Mouse (Mus musculus): ENCODE data around the gene Tshz2. TPM values are rescaled to one million over a fixed set of nuclear protein-coding genes. Genes with fewer than 3 reads are reported as not detected.
A peak's percentile ranks its signal among the peaks of the same experiment; 100 is the strongest.

Gene Tshz2
- polyA plus RNA-seq, 1 experiment from 2014 or later: 5.4 TPM

GRCm38 (mm10) chr2:169782874-169783680, 150.3 kb downstream of the Tshz2 start:
- Histone ChIP-seq H3K4me1 (replicated peaks; ENCODE audit: control insufficient read depth, insufficient read depth, low read length) (peaks cover 16% of the 10 kb centered on the region), H3K27ac (ENCODE audit: low read depth, low read length) (no peak overlapping the region)

DNA sequence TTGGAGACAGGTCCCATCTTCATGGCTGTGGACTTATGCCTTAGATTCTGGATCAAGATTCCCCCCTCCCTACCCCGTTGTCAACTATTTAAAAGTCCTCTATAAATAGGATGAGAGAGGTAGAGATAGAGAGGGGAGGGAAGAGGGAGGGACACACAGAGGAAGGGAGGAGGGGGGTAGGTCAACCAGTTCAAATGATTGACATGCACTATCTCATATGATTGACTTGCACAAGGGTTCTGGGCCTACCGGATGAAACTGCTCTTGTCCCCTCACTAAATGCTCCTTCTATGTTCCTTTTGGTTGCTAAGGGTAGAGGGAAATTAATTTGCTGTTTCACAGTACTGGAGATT, 150.8 kb downstream of the Tshz2 start:
- Histone ChIP-seq H3K4me2 (peak overlapping the region; percentile 4), H3K4me3 (ENCODE audit: low read depth, low read length) (no peak overlapping the region)
- peak; percentile 65 for ATAC-seq (replicated peaks; ENCODE audit: low FRiP score)

More at GRCm38 (mm10) chr2:169782874-169783680, 150.3 kb downstream of the Tshz2 start:
- no peaks in the 10 kb centered on the region for H3K36me3 ChIP-seq (ENCODE audit: control insufficient read depth, insufficient read depth, low read length)
- H3K9ac ChIP-seq (ENCODE audit: low read depth, low read length): no peak overlapping the region
- H3K4me2 ChIP-seq: peak overlapping the region; percentile 4
- ATAC-seq (replicated peaks; ENCODE audit: low FRiP score): peak; percentile 87
- no peaks in the 10 kb centered on the region for H3K9me3 ChIP-seq (ENCODE audit: control insufficient read depth, low read length)
- WGBS: 32% methylated on average over 26 of the region's 26 CpGs
- no peak overlapping the region for H3K4me3 ChIP-seq (ENCODE audit: low read depth, low read length)
- no peaks in the 10 kb centered on the region for H3K27me3 ChIP-seq (replicated peaks; ENCODE audit: control insufficient read depth, insufficient read depth, low read length)
- DNase-seq (ENCODE audit: low spot score): peak; percentile 47

DNA sequence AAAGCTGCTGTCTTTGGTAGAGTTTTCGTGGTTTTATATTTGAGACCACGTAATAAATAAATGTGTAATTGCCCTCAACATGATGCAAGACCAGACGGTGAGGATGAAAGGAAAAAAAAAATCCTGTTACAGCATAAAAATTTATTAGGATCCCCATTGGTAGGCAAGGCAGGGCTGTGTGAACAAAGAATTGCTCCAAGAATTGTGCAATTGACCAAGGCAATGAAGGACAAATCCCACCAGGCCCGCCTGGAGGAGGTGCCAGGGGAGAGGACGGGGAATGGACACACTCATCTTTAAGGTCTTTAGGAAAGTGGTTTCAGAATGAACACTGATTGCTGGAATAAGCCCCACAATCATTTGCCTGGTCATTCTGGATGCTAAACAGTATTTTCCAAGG, 154.6 kb downstream of the Tshz2 start:
- ATAC-seq (replicated peaks; ENCODE audit: low FRiP score) (no peak), DNase-seq (ENCODE audit: low spot score) (no peak)
- Histone ChIP-seq H3K27me3 (replicated peaks; ENCODE audit: control insufficient read depth, insufficient read depth, low read length) (no peaks in the 10 kb centered on the region), H3K4me1 (replicated peaks; ENCODE audit: control insufficient read depth, insufficient read depth, low read length) (peaks cover 16% of the 10 kb centered on the region), H3K36me3 (ENCODE audit: control insufficient read depth, insufficient read depth, low read length) (no peaks in the 10 kb centered on the region), H3K4me3 (ENCODE audit: low read depth, low read length) (no peak overlapping the region), H3K4me2 (no peak overlapping the region), H3K9me3 (ENCODE audit: control insufficient read depth, low read length) (no peaks in the 10 kb centered on the region), H3K27ac (ENCODE audit: low read depth, low read length) (no peak overlapping the region), H3K9ac (ENCODE audit: low read depth, low read length) (no peak overlapping the region)
- WGBS: 59% methylated on average over 5 of the region's 5 CpGs

More for the DNA sequence above, 150.8 kb downstream of the Tshz2 start:
- H3K4me1 ChIP-seq (replicated peaks; ENCODE audit: control insufficient read depth, insufficient read depth, low read length): peaks cover 16% of the 10 kb centered on the region
- H3K27me3 ChIP-seq (replicated peaks; ENCODE audit: control insufficient read depth, insufficient read depth, low read length): no peaks in the 10 kb centered on the region
- H3K9ac ChIP-seq (ENCODE audit: low read depth, low read length): no peak overlapping the region
- H3K9me3 ChIP-seq (ENCODE audit: control insufficient read depth, low read length): no peaks in the 10 kb centered on the region
- 26% methylated on average over 2 of the region's 2 CpGs for WGBS
- no peak for DNase-seq (ENCODE audit: low spot score)
- no peak overlapping the region; the same call in 1 of the 2 replicates for H3K27ac ChIP-seq (ENCODE audit: low read depth, low read length)
- H3K36me3 ChIP-seq (ENCODE audit: control insufficient read depth, insufficient read depth, low read length): no peaks in the 10 kb centered on the region

- no peak for DNase-seq (ENCODE audit: low spot score)
- H3K4me3 ChIP-seq (ENCODE audit: low read depth, low read length): no peak overlapping the region
These were observed 155.1 kb downstream of the Tshz2 start for GRCm38 (mm10) chr2:169787906-169788305.

GRCm38 (mm10) chr2:169790439-169791131, 157.8 kb downstream of the Tshz2 start:
- no peaks in the 10 kb centered on the region for H3K27me3 ChIP-seq (replicated peaks; ENCODE audit: control insufficient read depth, insufficient read depth, low read length)
- H3K4me2 ChIP-seq: peak overlapping the region; percentile 49
- 5% methylated on average over 12 of the region's 12 CpGs for WGBS
- H3K9ac ChIP-seq (ENCODE audit: low read depth, low read length): no peak overlapping the region
- no peaks in the 10 kb centered on the region for H3K9me3 ChIP-seq (ENCODE audit: control insufficient read depth, low read length)
- no peak; the same call in 1 of the 2 replicates for ATAC-seq (replicated peaks; ENCODE audit: low FRiP score)
- no peak overlapping the region for H3K4me3 ChIP-seq (ENCODE audit: low read depth, low read length)
- H3K36me3 ChIP-seq (ENCODE audit: control insufficient read depth, insufficient read depth, low read length): no peaks in the 10 kb centered on the region
- peaks cover 5% of the 10 kb centered on the region; the same call in 1 of the 2 replicates for H3K4me1 ChIP-seq (replicated peaks; ENCODE audit: control insufficient read depth, insufficient read depth, low read length)
- DNase-seq (ENCODE audit: low spot score): peak; percentile 62
- peak overlapping the region; percentile 21; the same call in 1 of the 2 replicates for H3K27ac ChIP-seq (ENCODE audit: low read depth, low read length)

More at GRCm38 (mm10) chr2:169787906-169788305, 155.1 kb downstream of the Tshz2 start:
- WGBS: 62% methylated on average over 11 of the region's 11 CpGs
- H3K27me3 ChIP-seq (replicated peaks; ENCODE audit: control insufficient read depth, insufficient read depth, low read length): no peaks in the 10 kb centered on the region
- no peak overlapping the region for H3K4me2 ChIP-seq
- no peaks in the 10 kb centered on the region for H3K9me3 ChIP-seq (ENCODE audit: control insufficient read depth, low read length)
- H3K9ac ChIP-seq (ENCODE audit: low read depth, low read length): no peak overlapping the region
- H3K27ac ChIP-seq (ENCODE audit: low read depth, low read length): no peak overlapping the region
- no peaks in the 10 kb centered on the region for H3K36me3 ChIP-seq (ENCODE audit: control insufficient read depth, insufficient read depth, low read length)
- no peak for ATAC-seq (replicated peaks; ENCODE audit: low FRiP score)
- peaks cover 15% of the 10 kb centered on the region for H3K4me1 ChIP-seq (replicated peaks; ENCODE audit: control insufficient read depth, insufficient read depth, low read length)

DNA sequence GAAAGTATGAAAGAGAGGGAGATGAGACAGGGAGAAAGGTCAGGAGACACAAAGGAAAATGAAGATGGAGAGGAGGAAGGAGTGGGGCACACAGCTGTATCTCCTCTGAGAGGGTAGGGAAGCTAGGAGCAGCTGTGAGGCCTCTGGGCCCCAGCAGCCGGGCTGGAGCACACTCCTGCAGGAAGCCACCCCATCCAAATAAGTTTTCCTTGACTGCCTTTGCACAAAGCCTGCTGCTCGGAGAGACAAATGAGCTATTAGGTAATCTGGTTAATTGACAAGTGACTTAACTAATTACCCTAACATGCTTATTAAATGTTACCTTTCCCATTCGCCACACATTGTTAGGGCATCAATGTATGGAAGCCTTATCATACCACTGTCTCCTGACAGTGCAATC, 159.9 kb downstream of the Tshz2 start:
- no peak overlapping the region for H3K9ac ChIP-seq (ENCODE audit: low read depth, low read length)
- H3K4me1 ChIP-seq (replicated peaks; ENCODE audit: control insufficient read depth, insufficient read depth, low read length): peaks cover 5% of the 10 kb centered on the region; the same call in 1 of the 2 replicates
- WGBS: 40% methylated on average over 3 of the region's 3 CpGs
- ATAC-seq (replicated peaks; ENCODE audit: low FRiP score) (no peak), DNase-seq (ENCODE audit: low spot score) (no peak)
- H3K4me2 ChIP-seq: no peak overlapping the region
- H3K9me3 ChIP-seq (ENCODE audit: control insufficient read depth, low read length): no peaks in the 10 kb centered on the region
- H3K36me3 ChIP-seq (ENCODE audit: control insufficient read depth, insufficient read depth, low read length): no peaks in the 10 kb centered on the region
- H3K27me3 ChIP-seq (replicated peaks; ENCODE audit: control insufficient read depth, insufficient read depth, low read length): no peaks in the 10 kb centered on the region
- no peak overlapping the region; the same call in 1 of the 2 replicates for H3K27ac ChIP-seq (ENCODE audit: low read depth, low read length)
- H3K4me3 ChIP-seq (ENCODE audit: low read depth, low read length): no peak overlapping the region

- 79% methylated on average over 6 of the region's 6 CpGs for WGBS
- H3K9me3 ChIP-seq (ENCODE audit: control insufficient read depth, low read length): no peaks in the 10 kb centered on the region
These were observed 169.4 kb downstream of the Tshz2 start for GRCm38 (mm10) chr2:169802241-169802640.

GRCm38 (mm10) chr2:169804380-169804779, 171.6 kb downstream of the Tshz2 start:
- 58% methylated on average over 5 of the region's 5 CpGs for WGBS
- ATAC-seq (replicated peaks; ENCODE audit: low FRiP score) (no peak), DNase-seq (ENCODE audit: low spot score) (no peak)

More at GRCm38 (mm10) chr2:169802241-169802640, 169.4 kb downstream of the Tshz2 start:
- no peak overlapping the region for H3K9ac ChIP-seq (ENCODE audit: low read depth, low read length)
- DNase-seq (ENCODE audit: low spot score) (no peak), ATAC-seq (replicated peaks; ENCODE audit: low FRiP score) (no peak)
- H3K27ac ChIP-seq (ENCODE audit: low read depth, low read length): no peak overlapping the region
- no peaks in the 10 kb centered on the region for H3K4me1 ChIP-seq (replicated peaks; ENCODE audit: control insufficient read depth, insufficient read depth, low read length)
- no peaks in the 10 kb centered on the region for H3K36me3 ChIP-seq (ENCODE audit: control insufficient read depth, insufficient read depth, low read length)
- no peak overlapping the region for H3K4me3 ChIP-seq (ENCODE audit: low read depth, low read length)
- no peaks in the 10 kb centered on the region for H3K27me3 ChIP-seq (replicated peaks; ENCODE audit: control insufficient read depth, insufficient read depth, low read length)
- no peak overlapping the region for H3K4me2 ChIP-seq

More at GRCm38 (mm10) chr2:169804380-169804779, 171.6 kb downstream of the Tshz2 start:
- Histone ChIP-seq H3K9me3 (ENCODE audit: control insufficient read depth, low read length) (no peaks in the 10 kb centered on the region), H3K4me1 (replicated peaks; ENCODE audit: control insufficient read depth, insufficient read depth, low read length) (no peaks in the 10 kb centered on the region), H3K4me3 (ENCODE audit: low read depth, low read length) (no peak overlapping the region), H3K4me2 (no peak overlapping the region), H3K27me3 (replicated peaks; ENCODE audit: control insufficient read depth, insufficient read depth, low read length) (no peaks in the 10 kb centered on the region), H3K27ac (ENCODE audit: low read depth, low read length) (no peak overlapping the region), H3K36me3 (ENCODE audit: control insufficient read depth, insufficient read depth, low read length) (no peaks in the 10 kb centered on the region), H3K9ac (ENCODE audit: low read depth, low read length) (no peak overlapping the region)
